Mouse (Mus musculus) urinary bladder, postnatal 25 days (tissue): ENCODE results near the gene Foxg1.

Source experiments
- DNase-seq: peaks from one replicate; pipeline ENCODE4 v3.0.0; 2022; ENCODE audit warnings: low spot score

Foxg1 gene

DNA sequence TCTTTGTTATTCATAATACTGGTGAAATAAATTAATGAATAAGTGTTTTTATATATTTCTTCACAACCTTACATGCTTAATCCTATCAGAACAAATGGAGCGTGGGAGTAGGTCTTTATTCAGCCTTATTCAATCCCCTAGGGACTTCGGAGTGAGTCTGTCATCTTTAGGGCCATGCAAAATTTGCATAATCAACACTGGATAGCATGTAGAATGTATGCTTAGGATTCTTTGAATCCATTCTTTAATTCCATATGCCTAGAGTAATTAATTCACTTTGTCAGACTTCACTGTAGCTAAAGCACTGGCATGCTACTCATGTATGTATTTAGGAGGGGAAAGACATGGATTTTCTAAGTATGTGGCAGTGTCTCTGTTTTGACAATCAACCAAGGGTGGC lies 27.4 kb downstream of the Foxg1 start:
- no peak for DNase-seq

DNA sequence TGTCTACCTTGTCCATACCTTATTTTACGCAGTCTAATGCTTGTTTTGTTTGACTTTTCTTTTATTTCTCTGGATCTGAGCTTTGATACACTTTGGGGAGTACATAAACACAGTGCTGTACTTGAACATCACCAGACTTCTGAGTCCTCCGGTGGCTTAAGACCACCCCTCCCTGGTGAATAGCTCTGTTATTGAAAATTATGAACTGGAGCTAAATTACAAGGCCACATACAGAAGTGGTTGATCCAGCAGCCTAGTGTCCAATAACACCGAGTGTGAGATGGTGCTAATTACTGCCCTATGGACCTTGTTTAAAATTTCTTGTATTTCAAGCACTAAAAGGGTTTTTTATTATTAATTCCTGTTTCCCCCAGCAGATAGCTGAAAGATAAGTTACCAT lies 35.5 kb downstream of the Foxg1 start:
- DNase-seq, result no peak
